Mouse (Mus musculus) MEL (cell line): ENCODE data around the gene Slc9b2.
A peak's percentile ranks its signal among the peaks of the same experiment; 100 is the strongest.

Experiments
- BHLHE40 ChIP-seq: IDR thresholded peaks from 2 replicates; pipeline ENCODE4 v1.6.1; 2012; ENCODE audit warnings: low read depth, mild to moderate bottlenecking, inconsistent platforms, low read length, improper control_type of control experiment, borderline replicate concordance
- CHD2 ChIP-seq: IDR thresholded peaks from 2 replicates; pipeline ENCODE4 v1.6.1; 2011; ENCODE audit warnings: low read length, improper control_type of control experiment
- CTCF ChIP-seq, 3 experiments: IDR thresholded peaks in 2 of 3; conservative IDR thresholded peaks in 1 of 3; 2 replicates each; pipeline ENCODE4 v1.5.1; 2011 to 2012; ENCODE audit warnings: low read length in 3 of 3, low read depth in 2 of 3, mild to moderate bottlenecking in 2 of 3, improper control_type of control experiment in 1 of 3, inconsistent platforms in 1 of 3, mixed read lengths in 1 of 3, moderate library complexity in 1 of 3; ENCODE audit not compliant: control insufficient read depth in 1 of 3, insufficient read depth in 1 of 3, poor library complexity in 1 of 3, severe bottlenecking in 1 of 3
- EP300 ChIP-seq, 2 experiments: IDR thresholded peaks; 2 replicates each; pipeline ENCODE4 v1.6.1; 2011; ENCODE audit warnings: improper control_type of control experiment in 2 of 2, low read length in 2 of 2, low read depth in 1 of 2, mild to moderate bottlenecking in 1 of 2
- NRF1 ChIP-seq: IDR thresholded peaks from 2 replicates; pipeline ENCODE4 v1.6.1; 2014; ENCODE audit warnings: low read depth, mild to moderate bottlenecking, inconsistent platforms, low read length, improper control_type of control experiment, moderate library complexity; ENCODE audit not compliant: poor library complexity, insufficient read depth, severe bottlenecking
- POLR2A ChIP-seq, 2 experiments: IDR thresholded peaks; 2 replicates each; pipeline ENCODE4 v1.6.1; 2011 to 2012; ENCODE audit warnings: low read length in 2 of 2, mild to moderate bottlenecking in 2 of 2, control low read depth in 1 of 2, improper control_type of control experiment in 1 of 2, low read depth in 1 of 2, moderate library complexity in 1 of 2; ENCODE audit not compliant: control insufficient read depth in 1 of 2, insufficient read depth in 1 of 2, poor library complexity in 1 of 2
- SIN3A ChIP-seq: IDR thresholded peaks from 2 replicates; pipeline ENCODE4 v1.6.1; 2012; ENCODE audit warnings: low read length, improper control_type of control experiment, inconsistent platforms
- TAL1 ChIP-seq: IDR thresholded peaks from 2 replicates; pipeline ENCODE4 v1.6.1; 2012; ENCODE audit warnings: mild to moderate bottlenecking, inconsistent platforms, low read length, moderate library complexity, mixed read lengths
- TCF12 ChIP-seq: IDR thresholded peaks from 2 replicates; pipeline ENCODE4 v1.6.1; 2014; ENCODE audit warnings: low read depth, mild to moderate bottlenecking, inconsistent platforms, low read length, improper control_type of control experiment, moderate library complexity
- USF1 ChIP-seq: IDR thresholded peaks from 2 replicates; pipeline ENCODE4 v1.6.1; 2014; ENCODE audit warnings: low read depth, mild to moderate bottlenecking, inconsistent platforms, low read length, improper control_type of control experiment, moderate library complexity
- USF2 ChIP-seq, 2 experiments: IDR thresholded peaks; 2 replicates each; pipeline ENCODE4 v1.6.1; 2011 to 2012; ENCODE audit warnings: improper control_type of control experiment in 2 of 2, low read length in 2 of 2, borderline replicate concordance in 1 of 2, inconsistent platforms in 1 of 2, low read depth in 1 of 2, mild to moderate bottlenecking in 1 of 2; ENCODE audit not compliant: insufficient read depth in 1 of 2
- ZC3H11A ChIP-seq: IDR thresholded peaks from 2 replicates; pipeline ENCODE4 v1.6.1; 2012; ENCODE audit warnings: low read depth, mild to moderate bottlenecking, inconsistent platforms, low read length, improper control_type of control experiment
- ZMIZ1 ChIP-seq: IDR thresholded peaks from 2 replicates; pipeline ENCODE4 v1.6.1; 2012; ENCODE audit warnings: low read depth, mild to moderate bottlenecking, inconsistent platforms, low read length, improper control_type of control experiment, moderate library complexity
- ZNF384 ChIP-seq: IDR thresholded peaks from 2 replicates; pipeline ENCODE4 v1.6.1; 2012; ENCODE audit warnings: low read depth, mild to moderate bottlenecking, inconsistent platforms, low read length, improper control_type of control experiment

DNA sequence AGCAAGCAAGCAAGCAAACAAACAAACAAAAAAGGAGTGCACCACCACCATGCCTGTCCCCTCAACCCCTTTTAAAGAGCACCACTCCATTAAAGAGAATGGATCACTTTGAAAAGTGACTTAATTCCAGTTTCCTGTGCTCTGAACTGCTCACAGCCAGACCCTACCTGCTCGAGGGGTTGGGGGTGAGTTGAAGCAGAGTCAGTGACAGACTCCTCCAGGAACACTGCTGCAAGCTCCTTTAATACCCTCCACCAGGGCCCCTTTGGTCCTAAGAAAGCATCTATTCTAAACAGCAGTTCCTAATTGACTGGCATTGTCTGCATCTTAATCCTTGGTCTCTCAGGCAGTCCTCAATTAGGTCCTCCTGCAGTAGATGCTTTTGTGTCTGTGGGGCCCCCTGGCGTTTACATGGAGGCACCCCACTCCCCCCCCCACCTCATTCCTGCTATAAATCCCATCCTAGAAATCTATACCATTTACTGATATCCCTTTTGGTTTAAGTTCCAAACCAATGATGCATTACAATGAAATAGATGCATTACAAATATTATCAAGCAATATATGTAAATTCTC is 5.5 kb downstream of the Slc9b2 start:
- TF ChIP-seq CTCF (IDR thresholded peaks at IDR 0.05 in 2 of 3, conservative IDR thresholded peaks at IDR 0.05 in 1 of 3; ENCODE audit: control insufficient read depth in 1 of 3, insufficient read depth in 1 of 3, low read depth in 2 of 3, low read length in 3 of 3, poor library complexity in 1 of 3, severe bottlenecking in 1 of 3), result peak in 2 of 3 experiments; percentile 19 to 30; a peak in 3 of 6 replicates
- no peak for TF ChIP-seq ZC3H11A
- TF ChIP-seq POLR2A (IDR thresholded peaks at IDR 0.05; ENCODE audit: control insufficient read depth in 1 of 2, insufficient read depth in 1 of 2, low read depth in 1 of 2, low read length in 2 of 2, poor library complexity in 1 of 2), result no peak
- no peak for TF ChIP-seq SIN3A
- TF ChIP-seq USF1, result no peak
- TF ChIP-seq TAL1, result no peak
- no peak for TF ChIP-seq EP300 (IDR thresholded peaks at IDR 0.05; ENCODE audit: low read depth in 1 of 2, low read length in 2 of 2)
- TF ChIP-seq NRF1, result no peak
- no peak for TF ChIP-seq TCF12
- no peak for TF ChIP-seq BHLHE40
- no peak for TF ChIP-seq ZNF384
- TF ChIP-seq USF2 (IDR thresholded peaks at IDR 0.05; ENCODE audit: borderline replicate concordance in 1 of 2, insufficient read depth in 1 of 2, low read depth in 1 of 2, low read length in 2 of 2), result no peak
- no peak for TF ChIP-seq ZMIZ1
- no peak for TF ChIP-seq CHD2
